Mouse (Mus musculus) heart, adult 2 months (tissue): Measurements from ENCODE around the gene Zfpm1.

ENCODE experiments used
- CTCF ChIP-seq: fragments of 200-600 bp; IDR thresholded peaks from 2 replicates; pipeline ENCODE4 v1.8.1; 2022; ENCODE audit warnings: antibody characterized with exemption, mild to moderate bottlenecking, moderate library complexity
- POLR2A ChIP-seq: fragments of 200-500 bp; IDR thresholded peaks from 2 replicates; pipeline ENCODE4 v1.6.1; 2011; ENCODE audit warnings: mild to moderate bottlenecking, low read depth, low read length, control low read depth; ENCODE audit not compliant: insufficient read depth

DNA sequence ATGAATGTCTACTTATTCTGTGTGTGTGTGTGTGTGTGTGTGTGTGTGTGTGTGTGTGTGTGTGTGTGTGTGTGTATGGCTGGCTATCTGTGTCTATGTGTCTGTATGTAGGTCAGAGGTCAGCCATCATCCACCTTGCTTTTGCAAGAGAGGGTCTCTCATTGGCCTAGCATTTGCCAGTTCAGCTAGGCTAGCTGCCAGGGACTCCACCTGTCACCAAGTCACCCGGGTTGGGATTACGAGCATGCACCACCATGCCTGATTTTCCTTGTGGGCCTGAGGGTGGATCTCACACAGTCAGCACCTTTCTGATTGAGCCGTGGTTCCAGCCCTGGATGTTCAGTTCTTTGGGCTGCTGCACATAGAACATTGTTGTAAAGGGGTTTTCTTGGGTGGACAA, 45.4 kb upstream of the Zfpm1 start:
- TF ChIP-seq CTCF (no peak), POLR2A (no peak)
